Mouse (Mus musculus): Measurements from ENCODE around the gene Zfp106.
A peak's percentile ranks its signal among the peaks of the same experiment; 100 is the strongest.

The Zfp106 gene

DNA sequence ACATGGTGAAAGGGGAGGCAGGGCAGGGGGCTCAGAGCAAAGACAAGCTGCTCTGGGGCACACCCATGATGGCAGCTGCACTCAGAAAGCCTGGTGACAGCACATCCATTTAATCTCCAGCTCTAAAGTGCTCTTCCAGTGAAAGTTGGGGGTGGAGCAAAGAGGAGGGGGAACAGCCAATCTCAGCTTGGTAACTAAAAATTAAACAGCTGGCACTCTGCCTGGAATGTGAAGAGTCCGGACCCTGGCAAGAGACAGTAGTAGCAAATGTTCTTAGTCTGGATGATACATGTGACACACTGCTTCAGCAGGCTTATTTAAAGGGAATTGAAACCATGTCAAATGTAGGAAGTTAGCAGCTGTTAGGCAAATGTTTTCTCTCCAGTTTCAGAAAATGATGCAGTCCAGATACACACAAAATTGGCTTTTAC, 23.9 kb downstream of the Zfp106 start:
- peak; percentile 34 for DNase-seq

GRCm38 (mm10) chr2:120539333-120539732, 24.3 kb downstream of the Zfp106 start:
- DNase-seq = no peak

DNA sequence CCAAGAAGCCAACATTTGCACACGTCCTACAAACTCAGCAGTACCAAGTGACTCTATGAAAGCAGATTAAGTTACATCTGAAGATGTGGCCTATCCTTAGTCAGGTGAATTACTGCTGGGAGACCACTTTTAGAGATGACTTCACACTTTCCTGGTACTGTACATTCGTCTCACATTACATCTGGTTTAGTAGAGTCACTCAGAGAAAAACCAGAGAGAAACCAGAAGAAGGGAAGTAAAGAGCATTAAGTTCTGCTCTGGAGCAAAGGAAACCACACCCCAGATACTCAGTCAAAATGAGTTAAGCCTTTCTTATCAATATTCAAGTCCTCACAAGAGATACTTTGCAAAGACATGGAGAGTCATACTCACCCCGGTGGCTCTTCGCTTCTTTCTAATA, 32.4 kb downstream of the Zfp106 start:
- DNase-seq = no peak

DNA sequence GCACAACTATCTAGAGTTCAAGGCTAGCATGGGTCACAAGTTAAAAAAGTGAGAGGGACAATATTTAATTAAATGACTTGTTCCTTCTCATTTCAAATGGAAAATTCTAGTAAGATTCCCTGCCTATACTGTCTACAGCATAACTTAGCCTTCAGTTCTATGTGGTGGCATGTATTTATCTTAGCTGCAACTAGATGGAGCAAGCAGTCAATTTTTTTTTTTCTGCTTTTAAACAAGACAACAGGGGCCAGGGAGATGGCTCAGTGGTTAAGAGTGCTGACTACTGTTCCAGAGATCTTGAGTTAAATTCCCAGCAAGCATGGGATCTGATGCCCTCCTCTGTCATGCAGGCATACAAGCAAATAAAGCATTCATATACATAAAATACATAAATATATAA, 34.1 kb downstream of the Zfp106 start:
- no peak for DNase-seq

GRCm38 (mm10) chr2:120526771-120527170, 36.9 kb downstream of the Zfp106 start:
- DNase-seq = no peak

GRCm38 (mm10) chr2:120518547-120519210, 45.0 kb downstream of the Zfp106 start:
- no peak for DNase-seq

- DNase-seq = no peak
Observed at GRCm38 (mm10) chr2:120514181-120514580, 49.5 kb downstream of the Zfp106 start.

GRCm38 (mm10) chr2:120503992-120504391, 59.7 kb downstream of the Zfp106 start:
- no peak for DNase-seq

GRCm38 (mm10) chr2:120503094-120503493, 60.5 kb downstream of the Zfp106 start:
- DNase-seq = no peak

DNA sequence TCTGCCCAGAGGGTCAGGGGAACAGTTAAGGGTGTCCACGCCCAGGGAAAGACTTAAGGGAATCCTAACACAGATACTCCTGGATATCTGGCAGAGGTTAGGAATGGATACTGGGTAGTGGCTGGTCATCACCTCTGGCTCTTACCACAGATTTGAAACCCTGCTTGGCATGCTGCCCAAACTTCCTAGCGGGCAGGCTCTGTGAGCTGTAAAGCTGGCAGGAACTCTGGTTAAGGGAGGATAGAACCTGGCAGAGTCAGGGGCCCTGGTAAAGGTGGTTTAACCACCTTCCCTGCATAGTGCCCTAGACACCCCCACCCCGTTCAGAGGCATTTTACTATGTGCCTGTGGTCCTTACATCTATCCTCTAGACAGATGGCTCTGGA, 61.0 kb downstream of the Zfp106 start:
- no peak for DNase-seq

DNA sequence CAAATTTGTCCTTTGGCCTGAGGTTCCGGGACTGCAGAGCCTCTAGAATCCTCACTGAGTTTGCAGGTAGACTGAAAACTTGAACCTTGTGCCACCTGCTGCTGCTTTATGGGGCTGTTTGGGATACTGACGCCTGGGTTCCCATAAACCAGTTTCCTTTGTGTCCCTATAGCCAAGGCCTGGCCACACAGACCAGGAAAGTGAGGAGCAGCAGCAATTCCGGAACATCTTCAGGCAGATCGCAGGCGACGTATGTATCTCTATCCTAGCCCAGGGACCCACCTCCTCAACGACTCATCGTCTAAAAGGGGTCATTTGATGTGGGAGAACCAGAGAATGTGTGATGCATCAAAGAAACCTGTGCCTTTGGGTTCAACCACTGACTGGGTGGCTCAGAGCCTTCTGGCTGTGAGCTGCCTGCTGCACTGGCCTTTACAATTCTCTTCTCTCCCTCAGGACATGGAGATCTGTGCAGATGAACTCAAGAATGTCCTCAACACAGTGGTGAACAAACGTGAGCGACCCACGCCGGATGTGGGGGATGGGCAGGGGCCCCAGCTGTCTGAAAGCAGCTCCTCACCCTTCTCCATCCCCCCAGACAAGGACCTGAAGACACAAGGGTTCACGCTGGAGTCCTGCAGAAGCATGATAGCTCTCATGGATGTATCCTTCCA, 61.6 kb downstream of the Zfp106 start:
- DNase-seq = no peak

GRCm38 (mm10) chr2:120501136-120501918, 62.3 kb downstream of the Zfp106 start:
- DNase-seq = no peak

DNA sequence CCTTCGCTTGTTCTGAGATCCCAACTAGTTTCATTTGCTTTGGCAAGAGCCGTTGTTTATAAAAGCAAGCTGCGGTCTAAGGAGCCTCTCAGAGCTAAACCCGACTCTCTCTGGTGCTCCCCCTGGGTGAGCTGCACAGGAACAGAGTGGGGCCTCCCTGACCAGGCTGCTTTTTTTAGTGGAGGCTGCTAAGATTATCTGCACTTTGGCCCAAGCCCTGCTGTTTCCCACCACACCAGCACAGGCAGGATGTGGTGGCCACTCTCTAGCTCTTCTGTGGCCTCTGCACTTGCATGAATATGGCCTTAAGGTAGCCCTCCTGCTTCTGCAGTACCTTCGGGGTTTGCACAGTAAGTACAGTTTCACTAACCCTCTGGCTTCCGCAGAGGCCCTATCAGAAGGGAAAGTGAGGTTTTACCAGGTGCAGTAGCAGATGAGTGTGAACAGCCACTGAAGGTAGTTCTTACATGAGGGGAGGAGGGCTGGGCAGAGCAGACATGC, 63.6 kb downstream of the Zfp106 start:
- no peak for DNase-seq

DNA sequence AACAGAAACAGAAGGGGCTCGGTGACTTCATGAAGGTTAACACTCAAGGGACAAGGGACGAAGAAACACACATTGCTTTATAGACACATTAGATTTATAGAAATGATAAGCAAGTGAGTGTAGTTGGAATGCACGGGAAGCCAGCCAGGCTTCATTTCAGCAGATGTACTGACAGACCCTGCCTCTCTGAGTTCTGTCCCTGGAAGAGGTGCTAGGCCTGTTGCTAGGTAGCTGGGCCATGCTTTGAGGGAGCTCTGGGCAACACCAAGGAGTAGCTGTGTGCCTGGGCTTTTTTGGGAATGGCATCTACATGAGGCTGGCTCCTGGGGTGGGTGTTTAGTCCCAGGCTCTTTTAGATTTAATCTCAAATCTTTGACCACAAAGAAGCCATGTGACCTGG, 67.1 kb downstream of the Zfp106 start:
- no peak for DNase-seq

- no peak for DNase-seq
Observed at GRCm38 (mm10) chr2:120493254-120493653, 70.4 kb downstream of the Zfp106 start.

GRCm38 (mm10) chr2:120484241-120484640, 79.4 kb downstream of the Zfp106 start:
- no peak for DNase-seq

DNA sequence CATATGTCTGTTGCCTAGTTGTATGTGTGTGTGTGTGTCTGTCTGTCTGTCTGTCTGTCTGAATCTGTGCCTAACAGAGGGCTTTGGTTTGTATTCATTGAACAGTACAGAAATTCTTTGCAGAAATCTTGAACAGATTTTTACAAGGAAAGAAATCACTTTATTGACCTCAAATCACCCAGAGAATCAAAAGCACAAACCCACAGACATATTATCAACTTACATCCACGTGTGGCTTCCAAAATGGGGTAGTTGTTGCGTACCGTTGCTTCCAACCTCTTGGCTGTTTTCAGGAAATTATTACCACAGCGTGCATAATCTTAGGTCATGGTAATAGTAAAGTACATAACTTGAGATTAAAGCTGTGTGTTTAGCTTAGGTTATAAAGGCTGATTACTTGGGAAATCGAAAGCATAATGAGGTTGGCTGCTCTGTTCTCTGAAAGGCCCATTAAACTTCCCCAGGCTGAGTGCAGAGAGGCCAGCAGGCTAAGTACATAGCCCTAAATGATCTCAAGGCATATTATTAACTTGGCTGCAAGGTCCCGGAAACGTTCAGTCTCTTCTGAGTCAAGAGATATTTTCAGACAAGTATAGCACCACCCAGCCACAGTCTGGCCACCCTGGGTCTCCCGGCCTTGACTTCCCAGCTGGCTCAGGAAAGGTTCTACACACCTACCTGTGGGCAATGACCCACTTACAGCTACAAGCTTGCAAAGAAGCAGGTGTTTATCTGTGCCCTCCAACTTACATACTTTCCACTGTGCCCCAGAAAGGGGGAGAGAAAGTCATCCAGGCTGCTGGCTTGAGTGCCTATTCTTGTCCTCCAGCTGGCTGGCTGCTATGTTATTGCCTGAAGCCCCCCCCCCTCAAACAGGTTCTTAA, 80.9 kb downstream of the Zfp106 start:
- DNase-seq = no peak

DNA sequence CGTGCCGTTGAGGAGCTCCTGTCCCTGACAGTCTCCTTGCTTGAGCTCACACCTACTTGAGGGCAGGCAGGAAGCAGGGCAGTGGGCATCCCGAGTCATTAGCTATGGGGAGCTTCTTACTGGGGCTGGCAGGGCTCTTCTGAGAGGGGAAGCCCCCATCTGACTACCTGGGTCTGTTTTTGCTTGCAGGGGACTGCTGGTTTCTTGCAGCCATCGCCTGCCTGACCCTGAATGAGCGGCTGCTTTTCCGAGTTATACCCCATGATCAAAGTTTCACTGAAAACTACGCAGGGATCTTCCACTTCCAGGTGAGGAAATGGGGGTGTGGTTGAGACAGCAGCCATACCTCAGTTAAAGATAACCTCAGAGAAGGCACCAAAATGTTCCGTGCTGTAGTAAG, 81.7 kb downstream of the Zfp106 start:
- DNase-seq = no peak

- no peak for DNase-seq
Observed at GRCm38 (mm10) chr2:120478600-120478999, 85.0 kb downstream of the Zfp106 start.

- DNase-seq = no peak
Observed at GRCm38 (mm10) chr2:120476277-120477087, 87.2 kb downstream of the Zfp106 start.

GRCm38 (mm10) chr2:120470856-120471255, 92.8 kb downstream of the Zfp106 start:
- no peak for DNase-seq

DNA sequence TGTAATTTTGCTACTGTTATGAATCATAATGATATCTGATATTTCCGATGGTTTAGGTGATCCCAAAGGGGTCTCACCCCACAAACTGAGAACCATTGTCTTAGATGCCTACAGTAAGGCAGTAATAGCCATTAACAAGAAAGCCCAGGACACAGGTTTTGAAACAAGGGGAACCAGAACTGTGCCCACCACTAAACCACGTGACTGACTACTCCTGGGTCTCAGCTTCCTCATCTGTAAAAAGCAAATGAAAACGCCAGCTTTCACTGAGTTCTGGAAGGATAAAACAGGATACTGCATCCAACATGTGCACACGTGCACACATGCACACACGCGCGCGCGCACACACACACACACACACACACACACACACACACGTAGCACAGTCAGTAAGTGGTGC, 93.9 kb downstream of the Zfp106 start:
- DNase-seq = no peak
